Mouse (Mus musculus) limb, embryonic 11.5 days (tissue): ENCODE measurements around the gene Nprl3. TPM values are rescaled to one million over a fixed set of nuclear protein-coding genes. Genes with fewer than 3 reads are reported as not detected.

Source experiments
- ATAC-seq: fragments of 200-750 bp; cut with Nextera tagmentation; 2 replicates; pipeline ENCODE4 v1.8.0; 2017; ENCODE audit warnings: low read depth; ENCODE audit not compliant: insufficient number of reproducible peaks, low FRiP score, low TSS enrichment
- DNase-seq: peaks from one replicate; pipeline ENCODE4 v3.0.0-alpha.2; 2015; ENCODE audit warnings: low spot score
- H3K27ac ChIP-seq: fragments of 300-500 bp; sonication (generic); replicated peaks from 2 replicates; pipeline ENCODE4 v1.5.1; 2014; ENCODE audit warnings: low read depth, mild to moderate bottlenecking, low read length
- H3K27me3 ChIP-seq: fragments of 300-500 bp; sonication (generic); 2 replicates; pipeline ENCODE4 v1.6.1; 2014; ENCODE audit warnings: mild to moderate bottlenecking, low read length, mixed read lengths; ENCODE audit not compliant: control insufficient read depth, insufficient read depth
- H3K36me3 ChIP-seq: fragments of 300-500 bp; sonication (generic); 2 replicates; pipeline ENCODE4 v1.6.1; 2014; ENCODE audit warnings: mild to moderate bottlenecking, low read length, moderate library complexity, mixed read lengths; ENCODE audit not compliant: control insufficient read depth, insufficient read depth
- H3K4me1 ChIP-seq: fragments of 300-500 bp; sonication (generic); 2 replicates; pipeline ENCODE4 v1.6.1; 2014; ENCODE audit warnings: low read length, mixed read lengths; ENCODE audit not compliant: control insufficient read depth, insufficient read depth
- H3K4me2 ChIP-seq: fragments of 300-500 bp; sonication (generic); 2 replicates; pipeline ENCODE4 v1.6.1; 2014; ENCODE audit warnings: low read depth, mild to moderate bottlenecking, moderate library complexity; ENCODE audit not compliant: severe bottlenecking
- H3K4me3 ChIP-seq: fragments of 300-500 bp; sonication (generic); 2 replicates; pipeline ENCODE4 v1.5.1; 2014; ENCODE audit warnings: low read depth, low read length
- H3K9ac ChIP-seq: fragments of 300-500 bp; sonication (generic); 2 replicates; pipeline ENCODE4 v1.6.1; 2014; ENCODE audit warnings: mild to moderate bottlenecking, low read length
- H3K9me3 ChIP-seq: fragments of 300-500 bp; sonication (generic); 2 replicates; pipeline ENCODE4 v1.6.1; 2016; ENCODE audit warnings: low read length; ENCODE audit not compliant: control insufficient read depth
- WGBS: fragments of 180-500 bp; shearing (Covaris S2); extraction: QIAGEN DNeasy Blood & Tissue Kit; methylation state at CpG from one replicate; pipeline ENCODE4 v1.1.7; 2014; 5-methylcytosine and 5-hydroxymethylcytosine counted together
- polyA plus RNA-seq: library from polyadenylated mRNA; unstranded; fragments of >200 nt; fragmentation: Nextera tagmentation; extraction: Ambion mirVana; gene quantifications from 2 replicates; pipeline ENCODE4 v1.2.1, GENCODE M21; 2014

Nprl3 gene
- polyA plus RNA-seq, 1 experiment from 2014 or later = 30.6 TPM

DNA sequence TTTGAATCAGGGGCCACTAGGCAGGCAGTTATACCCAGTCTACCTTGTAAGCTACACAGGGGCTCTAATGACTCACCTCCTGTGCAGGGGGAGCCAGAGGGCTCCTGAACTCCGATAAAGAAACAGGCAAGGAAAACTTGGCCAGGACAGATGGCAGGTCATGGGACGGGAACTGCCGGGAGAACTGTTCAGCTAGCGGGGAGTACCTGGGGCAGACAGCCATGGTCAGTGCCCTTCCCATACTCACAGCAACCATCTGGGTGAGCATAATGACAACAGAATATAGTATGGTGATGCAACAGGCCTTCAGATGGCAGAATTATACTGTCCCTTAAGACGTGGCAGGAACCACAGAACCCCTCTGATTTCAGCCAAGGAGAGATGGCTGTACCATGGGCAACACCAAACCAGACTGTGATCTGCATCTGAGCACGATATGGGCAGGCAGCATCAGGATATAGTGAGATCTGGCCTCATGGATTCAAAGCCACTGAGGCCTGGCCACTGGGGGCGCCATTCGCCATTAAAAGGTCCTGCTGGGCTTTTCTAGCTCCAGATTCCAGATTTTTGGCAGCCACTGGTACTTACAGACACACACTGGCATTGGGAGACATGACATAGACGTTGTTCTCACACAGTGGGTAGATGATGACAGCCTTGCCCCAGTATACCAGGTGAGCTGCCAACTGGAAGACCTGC is 30.6 kb downstream of the Nprl3 start:
- H3K27ac ChIP-seq = no peak overlapping the region
- H3K4me3 ChIP-seq = no peak overlapping the region
- no peaks in the 10 kb centered on the region for H3K27me3 ChIP-seq
- H3K9ac ChIP-seq = no peak overlapping the region
- WGBS = 64% methylated on average over 9 of the region's 9 CpGs
- H3K4me1 ChIP-seq = no peaks in the 10 kb centered on the region
- peak; percentile 73 for DNase-seq
- no peak overlapping the region for H3K4me2 ChIP-seq
- H3K9me3 ChIP-seq = no peaks in the 10 kb centered on the region
- ATAC-seq = no peak
- H3K36me3 ChIP-seq = peaks cover 7% of the 10 kb centered on the region; the same call in 1 of the 2 replicates

- Histone ChIP-seq H3K9me3 (no peaks in the 10 kb centered on the region), H3K9ac (no peak overlapping the region), H3K27ac (no peak overlapping the region), H3K4me1 (no peaks in the 10 kb centered on the region), H3K27me3 (no peaks in the 10 kb centered on the region), H3K4me2 (no peak overlapping the region), H3K4me3 (no peak overlapping the region), H3K36me3 (peaks cover 8% of the 10 kb centered on the region; the same call in 1 of the 2 replicates)
- 83% methylated on average over 2 of the region's 2 CpGs for WGBS
- no peak for DNase-seq
- ATAC-seq = no peak
These were observed 31.4 kb downstream of the Nprl3 start for GRCm38 (mm10) chr11:32236132-32236531.

DNA sequence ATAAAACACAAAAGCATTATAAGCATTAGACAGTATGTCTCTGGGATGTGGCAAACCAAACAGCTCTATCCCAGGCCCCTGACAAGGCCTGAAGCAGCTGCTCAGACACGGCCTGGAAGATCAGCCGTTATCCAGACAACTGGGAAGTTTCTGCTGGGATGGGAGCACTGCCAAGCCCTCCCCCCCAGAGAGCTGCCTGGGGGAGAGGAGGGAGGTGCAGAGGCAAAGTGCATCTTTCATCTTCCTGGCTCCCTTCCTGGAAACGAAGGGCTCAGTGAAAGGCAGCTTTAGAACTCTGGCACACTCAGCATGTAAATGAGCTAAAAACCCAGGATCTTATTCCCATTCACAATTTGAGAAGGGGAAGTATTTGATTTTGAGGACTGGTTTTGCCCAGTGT is 31.9 kb downstream of the Nprl3 start:
- H3K27ac ChIP-seq = no peak overlapping the region

GRCm38 (mm10) chr11:32234816-32235485 is 32.6 kb downstream of the Nprl3 start:
- H3K36me3 ChIP-seq = peaks cover 8% of the 10 kb centered on the region; the same call in 1 of the 2 replicates

More for the DNA sequence above, 31.9 kb downstream of the Nprl3 start:
- Histone ChIP-seq H3K4me2 (no peak overlapping the region), H3K9me3 (no peaks in the 10 kb centered on the region), H3K4me3 (no peak overlapping the region), H3K9ac (no peak overlapping the region), H3K36me3 (peaks cover 8% of the 10 kb centered on the region; the same call in 1 of the 2 replicates), H3K27me3 (no peaks in the 10 kb centered on the region), H3K4me1 (no peaks in the 10 kb centered on the region)
- WGBS = 82% methylated on average over 3 of the region's 3 CpGs
- DNase-seq = no peak
- ATAC-seq = no peak

DNA sequence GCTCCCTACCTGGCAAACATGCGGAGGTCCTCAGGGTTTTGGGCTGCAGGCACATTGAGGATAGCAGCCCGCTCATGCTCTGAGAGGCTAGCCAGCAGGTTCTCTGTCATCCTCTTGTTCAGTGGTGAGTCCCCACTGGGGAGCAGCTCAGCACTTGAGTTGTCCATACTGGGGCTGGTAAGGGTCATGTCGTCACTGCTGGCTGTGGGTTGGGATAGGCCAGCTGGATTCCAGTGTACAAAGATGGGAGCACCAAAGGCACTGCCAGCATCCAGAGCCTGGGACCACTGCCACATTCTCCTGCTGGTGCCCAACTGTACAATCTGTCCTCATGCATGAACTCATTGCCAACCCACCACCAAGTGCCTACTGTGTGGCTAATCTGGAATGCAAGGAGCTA is 33.6 kb downstream of the Nprl3 start:
- H3K27ac ChIP-seq = no peak overlapping the region
- no peak for ATAC-seq
- WGBS = 89% methylated on average over 3 of the region's 3 CpGs
- no peak for DNase-seq
- no peaks in the 10 kb centered on the region for H3K9me3 ChIP-seq
- no peaks in the 10 kb centered on the region for H3K4me1 ChIP-seq
- H3K27me3 ChIP-seq = no peaks in the 10 kb centered on the region
- no peak overlapping the region for H3K4me2 ChIP-seq
- peaks cover 6% of the 10 kb centered on the region; the same call in 1 of the 2 replicates for H3K36me3 ChIP-seq
- no peak overlapping the region for H3K9ac ChIP-seq
- H3K4me3 ChIP-seq = no peak overlapping the region

More at GRCm38 (mm10) chr11:32234816-32235485, 32.6 kb downstream of the Nprl3 start:
- no peaks in the 10 kb centered on the region for H3K9me3 ChIP-seq
- ATAC-seq = no peak
- no peak overlapping the region for H3K4me3 ChIP-seq
- H3K27me3 ChIP-seq = no peaks in the 10 kb centered on the region
- no peak for DNase-seq
- H3K9ac ChIP-seq = no peak overlapping the region
- WGBS = 92% methylated on average over 6 of the region's 6 CpGs
- H3K27ac ChIP-seq = no peak overlapping the region
- H3K4me1 ChIP-seq = no peaks in the 10 kb centered on the region
- no peak overlapping the region for H3K4me2 ChIP-seq

DNA sequence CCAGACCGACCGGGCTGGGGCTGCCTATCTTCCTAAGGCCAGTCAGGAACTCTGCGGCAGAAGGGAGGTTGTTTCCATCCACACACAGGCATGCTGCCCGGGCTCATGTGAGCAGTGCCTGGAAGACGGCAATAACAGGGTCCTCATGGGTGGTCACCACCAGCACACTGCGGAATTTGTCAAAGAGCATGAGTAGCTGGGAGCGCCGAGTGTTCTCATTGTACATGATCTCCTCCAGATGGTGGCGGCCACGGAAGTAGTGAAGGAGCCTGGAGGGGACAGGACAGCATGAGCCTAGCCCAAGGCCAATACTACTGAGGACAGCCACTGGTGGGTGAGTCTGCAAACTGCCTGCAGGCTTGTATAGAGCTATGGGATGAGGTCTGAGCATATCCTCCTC is 34.7 kb downstream of the Nprl3 start:
- H3K4me2 ChIP-seq = no peak overlapping the region
- 71% methylated on average over 10 of the region's 10 CpGs for WGBS
- H3K36me3 ChIP-seq = peaks cover 6% of the 10 kb centered on the region; the same call in 1 of the 2 replicates
- H3K27ac ChIP-seq = no peak overlapping the region
- ATAC-seq (0 out of 2 replicates have a peak, but pooled peaks have one; percentile 8), DNase-seq (peak; percentile 42)
- H3K4me3 ChIP-seq = no peak overlapping the region
- H3K9ac ChIP-seq = no peak overlapping the region
- H3K4me1 ChIP-seq = no peaks in the 10 kb centered on the region
- no peaks in the 10 kb centered on the region for H3K9me3 ChIP-seq
- H3K27me3 ChIP-seq = no peaks in the 10 kb centered on the region

DNA sequence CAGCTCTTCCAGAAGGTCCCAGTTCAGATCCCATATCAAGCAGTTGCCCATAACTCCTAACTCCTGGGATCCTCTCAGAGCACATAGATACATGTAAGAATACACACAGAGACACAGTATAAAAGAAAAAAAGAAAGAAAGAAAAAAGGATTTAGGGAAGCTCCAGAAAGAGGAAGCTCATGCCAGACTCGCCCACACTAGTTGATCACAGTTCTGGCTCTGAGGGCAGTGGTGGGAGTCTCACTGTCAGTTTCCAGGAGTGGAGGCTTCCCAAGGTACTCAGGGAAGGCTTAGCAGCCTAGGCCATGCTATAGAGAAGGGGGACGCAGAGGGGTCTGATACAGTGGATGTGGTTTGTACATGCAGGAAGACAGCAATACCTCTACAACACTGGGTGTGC is 36.4 kb downstream of the Nprl3 start:
- Histone ChIP-seq H3K36me3 (peaks cover 6% of the 10 kb centered on the region; the same call in 1 of the 2 replicates), H3K9me3 (no peaks in the 10 kb centered on the region), H3K27me3 (no peaks in the 10 kb centered on the region), H3K9ac (no peak overlapping the region), H3K4me2 (no peak overlapping the region), H3K4me1 (no peaks in the 10 kb centered on the region), H3K4me3 (no peak overlapping the region), H3K27ac (no peak overlapping the region)
- DNase-seq = no peak
- WGBS = 91% methylated on average over 2 of the region's 2 CpGs
- no peak for ATAC-seq

DNA sequence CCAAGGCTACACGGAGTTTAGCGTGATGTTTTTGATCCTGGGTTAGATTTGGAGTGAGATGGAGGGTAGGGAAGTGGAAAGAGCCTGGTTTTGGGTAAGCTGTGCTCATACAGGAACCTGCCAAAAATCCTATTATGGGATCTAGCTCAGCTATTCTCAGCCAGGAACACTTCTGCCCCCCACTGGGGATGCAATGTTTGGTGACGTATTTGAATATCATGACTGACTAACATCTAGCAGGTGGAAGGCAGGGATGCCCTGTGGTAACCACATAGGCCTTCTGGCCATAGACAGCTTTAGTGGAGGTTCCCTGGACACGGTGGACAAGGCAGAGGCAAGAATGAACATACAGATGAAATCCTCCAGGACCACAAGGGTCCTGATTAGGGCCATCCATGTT is 37.3 kb downstream of the Nprl3 start:
- ATAC-seq = no peak
- Histone ChIP-seq H3K27me3 (no peaks in the 10 kb centered on the region), H3K4me1 (peaks cover 8% of the 10 kb centered on the region), H3K4me3 (no peak overlapping the region), H3K36me3 (peaks cover 6% of the 10 kb centered on the region; the same call in 1 of the 2 replicates), H3K9me3 (no peaks in the 10 kb centered on the region), H3K4me2 (no peak overlapping the region), H3K27ac (no peak overlapping the region), H3K9ac (no peak overlapping the region)
- DNase-seq = no peak
- WGBS = 89% methylated on average over 4 of the region's 4 CpGs
